Mouse (Mus musculus) retina, adult 2 months (tissue): ENCODE measurements around the gene Dysf.
A peak's percentile ranks its signal among the peaks of the same experiment; 100 is the strongest.

Experiments used
- DNase-seq: peaks from one replicate; pipeline ENCODE4 v3.0.0-alpha.2; 2012; ENCODE audit warnings: low read depth, low spot score

The Dysf gene

GRCm38 (mm10) chr6:84050238-84050637, 41.8 kb downstream of the Dysf start:
- no peak for DNase-seq

GRCm38 (mm10) chr6:84051032-84051431, 42.6 kb downstream of the Dysf start:
- no peak for DNase-seq

GRCm38 (mm10) chr6:84053874-84054530, 45.6 kb downstream of the Dysf start:
- DNase-seq = no peak

- no peak for DNase-seq
These were observed 47.2 kb downstream of the Dysf start for GRCm38 (mm10) chr6:84055619-84056018.

GRCm38 (mm10) chr6:84057216-84057615, 48.8 kb downstream of the Dysf start:
- DNase-seq = no peak

GRCm38 (mm10) chr6:84058671-84059141, 50.3 kb downstream of the Dysf start:
- no peak for DNase-seq

- DNase-seq = no peak
These were observed 51.5 kb downstream of the Dysf start for GRCm38 (mm10) chr6:84059771-84060414.

GRCm38 (mm10) chr6:84061328-84061727, 52.9 kb downstream of the Dysf start:
- DNase-seq = peak; percentile 20

GRCm38 (mm10) chr6:84062541-84062940, 54.2 kb downstream of the Dysf start:
- no peak for DNase-seq

- DNase-seq = no peak
These were observed 59.8 kb downstream of the Dysf start for GRCm38 (mm10) chr6:84068236-84068635.

GRCm38 (mm10) chr6:84070251-84070650, 61.9 kb downstream of the Dysf start:
- no peak for DNase-seq

- no peak for DNase-seq
These were observed 64.2 kb downstream of the Dysf start for GRCm38 (mm10) chr6:84072574-84072973.

- DNase-seq = no peak
These were observed 69.8 kb downstream of the Dysf start for GRCm38 (mm10) chr6:84078172-84078571.

- DNase-seq = no peak
These were observed 72.2 kb downstream of the Dysf start for GRCm38 (mm10) chr6:84080631-84081030.

- no peak for DNase-seq
These were observed 76.4 kb downstream of the Dysf start for GRCm38 (mm10) chr6:84084757-84085156.

- DNase-seq = peak; percentile 22
These were observed 85.1 kb downstream of the Dysf start for GRCm38 (mm10) chr6:84093473-84093872.

- no peak for DNase-seq
These were observed 86.1 kb downstream of the Dysf start for GRCm38 (mm10) chr6:84094536-84094935.

- DNase-seq = peak; percentile 37
These were observed 86.6 kb downstream of the Dysf start for GRCm38 (mm10) chr6:84094998-84095397.

- peak; percentile 58 for DNase-seq
These were observed 87.5 kb downstream of the Dysf start for GRCm38 (mm10) chr6:84095882-84096281.

GRCm38 (mm10) chr6:84102002-84102401, 93.6 kb downstream of the Dysf start:
- DNase-seq = no peak

- DNase-seq = no peak
These were observed 97.0 kb downstream of the Dysf start for GRCm38 (mm10) chr6:84105148-84106022.

- no peak for DNase-seq
These were observed 97.7 kb downstream of the Dysf start for GRCm38 (mm10) chr6:84106082-84106481.
